Mouse (Mus musculus): Measurements from ENCODE around the gene Tfap2b. TPM values are rescaled to one million over a fixed set of nuclear protein-coding genes. Genes with fewer than 3 reads are reported as not detected.

The Tfap2b gene
- total RNA-seq, 2 experiments from 2014 or later = not detected

DNA sequence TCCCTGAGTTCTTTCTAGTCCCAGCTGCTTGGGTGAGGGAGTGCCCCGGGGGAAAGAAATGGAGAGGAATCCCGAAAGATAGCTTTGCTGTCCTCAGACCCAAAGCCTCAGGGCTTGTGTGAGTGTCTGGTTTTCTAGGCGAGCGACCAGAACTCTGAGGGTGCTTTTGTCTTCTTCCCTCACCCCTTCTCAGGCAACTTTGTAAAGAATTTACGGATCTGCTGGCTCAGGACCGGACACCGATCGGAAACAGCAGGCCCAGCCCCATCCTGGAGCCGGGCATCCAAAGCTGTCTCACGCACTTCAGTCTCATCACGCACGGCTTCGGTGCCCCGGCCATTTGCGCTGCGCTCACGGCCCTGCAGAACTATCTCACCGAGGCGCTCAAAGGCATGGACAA lies 25.1 kb downstream of the Tfap2b start:
- DNase-seq = no peak

GRCm38 (mm10) chr1:19234432-19235205 lies 25.9 kb downstream of the Tfap2b start:
- no peak for DNase-seq

DNA sequence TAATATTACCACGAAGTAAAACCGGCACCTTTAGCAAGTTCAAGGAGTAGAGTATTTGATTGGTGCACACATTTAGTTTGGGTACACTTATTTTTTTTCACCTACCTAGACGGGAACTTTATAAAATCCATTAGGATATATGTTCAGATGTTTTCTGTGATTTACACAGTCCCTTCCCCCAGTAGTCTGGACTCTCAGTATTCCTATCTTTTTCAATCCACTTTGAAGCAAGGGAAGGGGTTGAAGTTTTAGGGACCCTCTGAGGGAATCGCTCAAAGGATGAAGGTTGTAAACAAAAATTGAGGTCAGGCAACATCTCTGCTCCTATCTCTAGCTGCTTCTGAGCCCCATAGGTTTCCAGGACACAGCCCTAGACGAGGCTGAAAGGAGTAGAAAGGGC lies 27.3 kb downstream of the Tfap2b start:
- DNase-seq = no peak

DNA sequence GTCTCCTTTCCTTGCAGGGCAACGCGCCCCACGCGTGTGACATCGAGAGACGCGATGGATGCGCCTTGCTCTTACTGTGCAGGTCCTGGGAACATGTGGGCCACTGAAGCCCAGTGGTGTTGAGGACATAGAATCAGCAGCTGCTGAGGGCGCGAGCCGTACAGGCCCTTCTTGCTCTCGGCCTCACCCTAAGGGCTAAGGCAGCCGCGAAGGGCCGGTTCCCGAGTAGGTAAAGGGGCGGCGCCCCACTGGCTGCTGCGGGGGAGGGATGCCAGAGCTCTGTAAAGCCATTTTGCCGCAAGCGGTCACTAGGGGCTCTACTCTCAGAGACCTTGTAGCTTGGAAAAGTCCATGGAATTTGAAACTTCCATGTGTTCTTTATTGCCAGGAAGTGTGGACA lies 27.9 kb downstream of the Tfap2b start:
- DNase-seq = no peak

- no peak for DNase-seq
These were observed 28.3 kb downstream of the Tfap2b start for GRCm38 (mm10) chr1:19237061-19237460.

- DNase-seq = no peak
These were observed 29.2 kb downstream of the Tfap2b start for GRCm38 (mm10) chr1:19237721-19238410.

DNA sequence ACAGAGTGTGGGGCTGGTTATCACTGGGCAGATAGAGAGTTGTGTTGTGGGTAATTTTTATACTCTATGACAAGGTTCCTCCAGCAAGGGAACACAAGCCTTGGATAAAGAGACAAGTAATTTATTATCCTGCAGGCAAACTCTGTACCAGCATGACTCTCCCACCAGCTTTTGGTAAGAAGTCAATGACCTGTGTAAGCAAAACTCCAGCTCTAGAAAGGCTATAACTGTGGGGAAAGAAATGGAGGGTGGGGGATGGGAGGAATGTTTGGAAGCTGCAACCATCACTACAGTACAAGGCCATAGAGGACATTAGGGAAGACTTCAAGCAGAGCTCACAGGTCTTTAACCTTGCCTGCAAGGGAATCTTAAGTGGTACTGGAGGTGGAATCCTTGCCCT lies 31.3 kb downstream of the Tfap2b start:
- no peak for DNase-seq

GRCm38 (mm10) chr1:19241316-19241715 lies 32.6 kb downstream of the Tfap2b start:
- DNase-seq = no peak

DNA sequence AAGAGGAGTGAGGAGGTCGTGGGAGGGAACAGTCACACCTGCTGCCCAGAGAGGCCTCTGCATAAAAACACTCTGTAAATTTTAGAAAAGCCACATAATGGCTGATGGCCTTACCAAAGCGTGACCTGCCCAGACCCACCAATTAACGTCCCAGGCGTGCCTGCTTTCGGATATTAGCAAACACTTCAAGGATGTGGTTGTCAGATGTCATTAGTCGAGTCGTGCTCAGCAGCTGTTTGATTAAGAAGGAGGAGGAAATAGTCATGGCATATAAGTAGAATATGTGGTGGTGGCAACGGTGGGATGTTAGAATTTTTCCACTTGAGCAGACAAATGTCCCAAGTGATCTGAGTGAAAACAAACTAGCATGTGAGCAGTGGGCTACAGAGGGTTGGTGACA lies 33.3 kb downstream of the Tfap2b start:
- no peak for DNase-seq

- no peak for DNase-seq
These were observed 36.3 kb downstream of the Tfap2b start for GRCm38 (mm10) chr1:19245032-19245431.

- DNase-seq = no peak
These were observed 42.6 kb downstream of the Tfap2b start for GRCm38 (mm10) chr1:19251286-19251685.

DNA sequence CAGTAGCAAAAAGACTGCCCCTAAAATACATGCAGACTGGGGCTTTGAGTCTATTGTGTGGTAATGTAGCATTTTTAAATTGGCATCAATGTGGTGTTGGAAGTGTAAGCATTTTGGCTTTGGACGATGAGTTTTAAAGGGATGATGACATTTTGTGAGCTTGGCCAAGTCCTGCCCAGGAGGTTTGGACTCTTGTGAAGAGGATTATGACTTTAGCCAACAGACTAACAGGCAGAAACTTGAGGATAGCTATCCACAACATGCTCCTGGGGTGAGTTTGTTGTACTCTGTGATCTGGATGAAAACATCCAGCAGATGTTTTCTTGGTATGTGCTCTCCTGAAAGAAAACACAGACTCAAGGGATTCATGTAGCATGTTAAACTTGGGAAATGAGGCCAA lies 60.9 kb downstream of the Tfap2b start:
- DNase-seq = no peak

Other genes starting within 250 kb of the Tfap2b start
- not detected for gene Tfap2d, start 105.9 kb upstream of the Tfap2b start, total RNA-seq (2021)